Comparison of ENCODE assay signal across 24 mouse cellular contexts in the genomic region with DNA sequence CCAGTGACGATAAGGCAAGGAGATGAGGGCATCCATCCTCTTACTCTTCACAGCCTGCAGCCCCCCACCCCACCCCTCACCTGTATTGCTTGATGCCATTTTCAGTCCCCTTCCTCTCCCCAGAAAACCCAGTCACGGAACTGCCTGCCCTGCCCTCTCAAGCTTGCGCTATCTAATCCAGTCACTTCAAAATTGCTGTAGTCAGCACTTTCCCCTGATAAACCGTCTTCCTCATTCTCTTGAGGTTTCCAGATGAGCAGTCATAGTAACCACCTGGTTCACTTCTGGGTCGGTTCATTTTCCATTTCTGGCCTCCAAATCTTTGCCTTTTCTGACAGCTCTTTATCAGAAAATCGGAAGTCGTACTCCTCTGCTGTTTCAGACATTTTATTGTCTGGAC. TPM values are rescaled to one million over a fixed set of nuclear protein-coding genes. Genes with fewer than 3 reads are reported as not detected.
A peak's percentile ranks its signal among the peaks of the same experiment; 100 is the strongest.
DNase-seq lines count a peak whose midpoint lies in the region; TF ChIP-seq lines count a peak whose summit lies in the region.
"Had no signal": no experiment of that assay in that cellular context is flagged by ENCODE, and none has a peak within 500 bp of the region (broad histone marks: within the 10 kb centered on the region; RNA-seq: fewer than 3 reads in every experiment).

No protein-coding gene starts in this region.

- DNase-seq in lung, postnatal 36 days = peak; percentile 21
- DNase-seq in lung, postnatal 10 days = no peak
- DNase-seq in B cell, adult 2 months = peak; percentile 33 to 40
- peak; percentile 55 for DNase-seq in MEL (ENCODE audit: low read depth, low spot score)
- DNase-seq in testis, postnatal 14 days (ENCODE audit: low spot score) = no peak
- no peak for DNase-seq in urinary bladder, postnatal 14 days (ENCODE audit: low spot score)
- DNase-seq: adrenal gland, postnatal 25 days; cerebellum, adult 8-10 months; layer of hippocampus, postnatal 36 days; lung, embryonic 14.5 days; right cerebral cortex, adult 18-20 months had no signal

- H3K9ac ChIP-seq in MEL (ENCODE audit: control insufficient read depth, low read depth, low read length, poor library complexity, severe bottlenecking) = no peak overlapping the region
- H3K9ac ChIP-seq: heart, embryonic 15.5 days; lung, embryonic 14.5 days had no signal

- H3K36me3 ChIP-seq in MEL (ENCODE audit: control insufficient read depth in 1 of 2, insufficient read depth in 2 of 2, low read length in 2 of 2) = no peaks in the 10 kb centered on the region
- no peaks in the 10 kb centered on the region for H3K36me3 ChIP-seq in small intestine, adult 2 months (ENCODE audit: control insufficient read depth, insufficient read depth, low read length)
- H3K36me3 ChIP-seq: heart, embryonic 15.5 days; hindbrain, embryonic 10.5 days; limb, embryonic 10.5 days had no signal

- no peak for TF ChIP-seq CTCF in MEL (IDR thresholded peaks at IDR 0.05 in 2 of 3, conservative IDR thresholded peaks at IDR 0.05 in 1 of 3; ENCODE audit: control insufficient read depth in 1 of 3, insufficient read depth in 1 of 3, low read depth in 2 of 3, low read length in 3 of 3, poor library complexity in 1 of 3, severe bottlenecking in 1 of 3)
- no peak for TF ChIP-seq CTCF in small intestine, adult 2 months (IDR thresholded peaks at IDR 0.05; ENCODE audit: extremely low read depth, insufficient read length, insufficient replicate concordance, low read depth, low read length)

- no peaks in the 10 kb centered on the region for H3K79me2 ChIP-seq in MEL (ENCODE audit: control insufficient read depth, insufficient read depth, low read length, poor library complexity)

- no peaks in the 10 kb centered on the region for H3K9me3 ChIP-seq in MEL (replicated peaks; ENCODE audit: insufficient read depth, low read length)
- H3K9me3 ChIP-seq: heart, embryonic 15.5 days; hindbrain, embryonic 10.5 days; limb, embryonic 10.5 days; megakaryocyte, embryonic 14.5 days had no signal

- no peak for TF ChIP-seq RAD21 in MEL (IDR thresholded peaks at IDR 0.05; ENCODE audit: low read depth, low read length)

- 0 out of 4 replicates have a peak, but pooled peaks cover 0 to 1% of the 10 kb centered on the region in 2 experiments for H3K27me3 ChIP-seq in MEL (ENCODE audit: control insufficient read depth in 1 of 2, insufficient read depth in 2 of 2, low read length in 2 of 2)
- H3K27me3 ChIP-seq in small intestine, adult 2 months (ENCODE audit: control insufficient read depth, insufficient read depth, low read length) = no peaks in the 10 kb centered on the region
- H3K27me3 ChIP-seq: heart, embryonic 15.5 days; megakaryocyte, embryonic 14.5 days; Patski had no signal

- no peak overlapping the region for H3K27ac ChIP-seq in MEL (ENCODE audit: control insufficient read depth, low read depth, low read length)
- H3K27ac ChIP-seq in small intestine, adult 2 months (ENCODE audit: insufficient read depth, low read depth, low read length) = no peak overlapping the region
- H3K27ac ChIP-seq: heart, embryonic 15.5 days; hindbrain, embryonic 10.5 days; limb, embryonic 10.5 days had no signal

- no peak for TF ChIP-seq EP300 in MEL (IDR thresholded peaks at IDR 0.05; ENCODE audit: low read depth in 1 of 2, low read length in 2 of 2)

- no peaks in the 10 kb centered on the region for H3K4me1 ChIP-seq in MEL (ENCODE audit: control insufficient read depth in 1 of 2, insufficient read depth in 2 of 2, low read length in 2 of 2)
- no peaks in the 10 kb centered on the region for H3K4me1 ChIP-seq in small intestine, adult 2 months (ENCODE audit: control insufficient read depth, insufficient read depth, insufficient read length, low read length)
- H3K4me1 ChIP-seq: heart, embryonic 15.5 days; limb, embryonic 10.5 days had no signal

- TF ChIP-seq POLR2A in MEL (IDR thresholded peaks at IDR 0.05; ENCODE audit: control insufficient read depth in 1 of 2, insufficient read depth in 1 of 2, low read depth in 1 of 2, low read length in 2 of 2, poor library complexity in 1 of 2) = no peak
- no peak for TF ChIP-seq POLR2A in small intestine, adult 2 months (IDR thresholded peaks at IDR 0.05; ENCODE audit: low read depth, low read length)

- WGBS in small intestine, adult 2 months = 57% methylated on average over 7 of the region's 7 CpGs

- no peak overlapping the region for H3K4me3 ChIP-seq in MEL (ENCODE audit: control insufficient read depth in 1 of 2, insufficient read depth in 1 of 2, low read depth in 2 of 2, low read length in 2 of 2)
- peak overlapping the region; percentile 45 for H3K4me3 ChIP-seq in small intestine, adult 2 months (ENCODE audit: low read depth, low read length)
- H3K4me3 ChIP-seq: erythroblast, embryonic 14.5 days; heart, embryonic 15.5 days; hindbrain, embryonic 10.5 days; limb, embryonic 10.5 days; megakaryocyte, embryonic 14.5 days had no signal

TF ChIP-seq in MEL, 35 proteins besides CTCF, POLR2A, EP300 and RAD21:
- peak; percentile 20; the same call in 1 of the 2 replicates for TF ChIP-seq ETS1 (IDR thresholded peaks at IDR 0.05; ENCODE audit: low read depth, low read length)
- no peak for TF ChIP-seq USF2 (IDR thresholded peaks at IDR 0.05; ENCODE audit: borderline replicate concordance in 1 of 2, insufficient read depth in 1 of 2, low read depth in 1 of 2, low read length in 2 of 2)
- TF ChIP-seq UBTF (IDR thresholded peaks at IDR 0.05; ENCODE audit: borderline replicate concordance, insufficient read depth, low read depth, low read length) = no peak
- TF ChIP-seq CHD1 (IDR thresholded peaks at IDR 0.05; ENCODE audit: low read depth, low read length) = no peak
- no peak for TF ChIP-seq CHD2 (IDR thresholded peaks at IDR 0.05; ENCODE audit: low read length)
- peak; percentile 99 for TF ChIP-seq MAFK (IDR thresholded peaks at IDR 0.05; ENCODE audit: borderline replicate concordance, low read depth, low read length)
- no peak for TF ChIP-seq TCF12 (IDR thresholded peaks at IDR 0.05; ENCODE audit: low read depth, low read length)
- TF ChIP-seq JUND (IDR thresholded peaks at IDR 0.05; ENCODE audit: low read depth, low read length) = no peak
- TF ChIP-seq MAX (IDR thresholded peaks at IDR 0.05; ENCODE audit: low read length) = no peak
- TF ChIP-seq POLR2AphosphoS2 (IDR thresholded peaks at IDR 0.05; ENCODE audit: low read length) = no peak
- no peak for TF ChIP-seq SMC3 (IDR thresholded peaks at IDR 0.05; ENCODE audit: low read depth, low read length)
- no peak for TF ChIP-seq MEF2A (IDR thresholded peaks at IDR 0.05; ENCODE audit: extremely low read depth, insufficient replicate concordance, low read depth, low read length, poor library complexity, severe bottlenecking)
- TF ChIP-seq ZKSCAN1 (IDR thresholded peaks at IDR 0.05; ENCODE audit: low read depth, low read length) = no peak
- no peak for TF ChIP-seq NELFE (IDR thresholded peaks at IDR 0.05; ENCODE audit: low read depth, low read length)
- TF ChIP-seq NRF1 (IDR thresholded peaks at IDR 0.05; ENCODE audit: insufficient read depth, low read depth, low read length, poor library complexity, severe bottlenecking) = no peak
- TF ChIP-seq ZC3H11A (IDR thresholded peaks at IDR 0.05; ENCODE audit: low read depth, low read length) = no peak

RNA-seq across cellular contexts. Expression of a gene that starts 10.2 kb away (rescaled TPM):
- total RNA-seq in MEL (2012; rRNA removed) = 7.5 and 8.7 TPM in 2 replicates
- 10 to 100 TPM in 1 of 2 experiments, not detected in 1; 17.4 TPM for polyA plus RNA-seq in MEL (2012; ENCODE audit: insufficient read depth in 1 of 2, insufficient read length in 2 of 2, low read depth in 1 of 2, low replicate concordance in 2 of 2, missing spikeins in 1 of 2)
- polyA plus RNA-seq in small intestine, adult 2 months (2012; rRNA removed) = 5.8 and 6.7 TPM in 2 replicates
- polyA plus RNA-seq: erythroblast, embryonic 14.5 days had no signal

RNA-seq across cellular contexts. Expression of a gene that starts 19.9 kb away (rescaled TPM):
- total RNA-seq in MEL (2012; rRNA removed) = not detected in 2 replicates
- not detected for polyA plus RNA-seq in MEL (2012; ENCODE audit: insufficient read depth in 1 of 2, insufficient read length in 2 of 2, low read depth in 1 of 2, low replicate concordance in 2 of 2, missing spikeins in 1 of 2)
- 2.0 and 23.5 TPM in 2 replicates for polyA plus RNA-seq in small intestine, adult 2 months (2012; rRNA removed)
- total RNA-seq: common myeloid progenitor, adult 5-6 weeks had no signal
- polyA plus RNA-seq: activated CD4-positive, CD25-positive, alpha-beta regulatory T cell, adult 4 months; erythroblast, embryonic 14.5 days had no signal

RNA-seq across cellular contexts. Expression of a gene that starts 38.3 kb away (rescaled TPM):
- total RNA-seq in MEL (2012; rRNA removed) = not detected in 2 replicates
- not detected for polyA plus RNA-seq in MEL (2012; ENCODE audit: insufficient read depth in 1 of 2, insufficient read length in 2 of 2, low read depth in 1 of 2, low replicate concordance in 2 of 2, missing spikeins in 1 of 2)
- polyA plus RNA-seq in small intestine, adult 2 months (2012; rRNA removed) = 14.6 and 30.1 TPM in 2 replicates
- total RNA-seq: common myeloid progenitor, adult 5-6 weeks; layer of hippocampus, adult 18-20 months; layer of hippocampus, postnatal 36 days had no signal
- polyA plus RNA-seq: activated CD4-positive, CD25-positive, alpha-beta regulatory T cell, adult 4 months; embryonic facial prominence, embryonic 11.5 days; erythroblast, embryonic 14.5 days; forebrain, embryonic 16.5 days; heart, embryonic 15.5 days; hindbrain, embryonic 10.5 days; limb, embryonic 10.5 days; lung, embryonic 14.5 days; midbrain, embryonic 16.5 days had no signal

RNA-seq across cellular contexts. Expression of a gene that starts 56.6 kb away (rescaled TPM):
- 110 and 122 TPM in 2 replicates for total RNA-seq in MEL (2012; rRNA removed)
- polyA plus RNA-seq in MEL (2012; ENCODE audit: insufficient read depth in 1 of 2, insufficient read length in 2 of 2, low read depth in 1 of 2, low replicate concordance in 2 of 2, missing spikeins in 1 of 2) = 100 to 1,000 TPM; 151 to 532 TPM
- polyA plus RNA-seq in small intestine, adult 2 months (2012; rRNA removed) = 38.3 and 51.3 TPM in 2 replicates

Comparison
In these comparisons a context has a peak if more than half of its experiments do, and no peak if none do; other contexts are left out.
1. DNase-seq: peak in lung, postnatal 36 days (single experiment), B cell, adult 2 months (2 of 2) and MEL (single experiment); none in lung, postnatal 10 days (single experiment), testis, postnatal 14 days (single experiment) and urinary bladder, postnatal 14 days (single experiment).
2. RNA of a gene that starts 38.3 kb away (polyA plus RNA-seq): 14.6 to 30.1 TPM in small intestine, adult 2 months; not detected in MEL; every median in the first group is over 10 times any median in the second.